Mouse (Mus musculus) heart, adult 18-20 months (tissue): ENCODE results near the gene Pde6d. TPM values are rescaled to one million over a fixed set of nuclear protein-coding genes. Genes with fewer than 3 reads are reported as not detected.
"Not testable (repeated sequence)": the region's sequence is repeated elsewhere in the genome, so short reads cannot be mapped to it uniquely, and the experiment has no call there.

Experiments used
- DNase-seq, 2 experiments: peaks; one replicate each; pipeline ENCODE4 v3.0.0; 2021 to 2022; ENCODE audit warnings: mixed read lengths in 1 of 2
- total RNA-seq, 2 experiments: library from RNA; stranded (reverse); gene quantifications; 2 replicates each; pipeline ENCODE4 v1.2.3; 2021

Pde6d gene
- total RNA-seq, 2 experiments from 2014 or later = 45.0 to 49.5 TPM

GRCm38 (mm10) chr1:86526116-86526788, 56.2 kb downstream of the Pde6d start, which contains the start of gene Ptma:
TSS of gene Ptma (plus strand) at chr1:86526726.
- DNase-seq = peak; percentile 98 to 99

DNA sequence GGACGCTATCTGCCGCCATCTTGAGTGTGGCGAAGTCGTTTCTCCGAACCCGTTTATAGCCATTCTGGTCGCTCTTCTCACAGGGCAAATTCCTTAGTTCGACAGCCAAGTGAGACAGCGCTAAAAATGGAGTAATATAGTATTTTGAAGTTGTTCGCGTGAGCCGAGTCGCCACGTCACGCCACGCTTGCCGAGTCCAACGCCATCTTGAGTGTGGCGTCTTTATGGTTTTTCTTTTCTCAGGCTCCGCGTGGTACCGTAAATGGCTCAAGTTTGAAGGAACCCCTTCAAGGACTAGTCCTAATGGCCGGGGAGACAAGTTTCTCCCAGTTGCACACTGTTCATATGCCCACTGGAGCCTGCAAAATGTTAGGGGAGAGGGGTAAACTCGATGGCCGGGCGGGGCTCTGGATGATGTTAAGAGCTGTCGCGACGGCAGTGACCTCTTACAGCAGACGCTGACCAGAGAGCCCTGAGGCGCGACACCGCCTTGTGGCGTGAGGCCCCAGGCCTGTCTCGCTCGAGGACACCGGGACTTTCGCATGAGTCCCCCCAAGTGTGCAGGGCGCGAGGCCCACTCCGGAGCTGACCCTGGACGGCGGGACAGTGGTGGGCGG, 56.8 kb downstream of the Pde6d start:
- DNase-seq = peak in 1 of 2 experiments; percentile 77

GRCm38 (mm10) chr1:86524619-86525498, 57.6 kb downstream of the Pde6d start:
- peak; percentile 99 to 100 for DNase-seq

GRCm38 (mm10) chr1:86523776-86524618, 58.4 kb downstream of the Pde6d start:
- DNase-seq = no peak

DNA sequence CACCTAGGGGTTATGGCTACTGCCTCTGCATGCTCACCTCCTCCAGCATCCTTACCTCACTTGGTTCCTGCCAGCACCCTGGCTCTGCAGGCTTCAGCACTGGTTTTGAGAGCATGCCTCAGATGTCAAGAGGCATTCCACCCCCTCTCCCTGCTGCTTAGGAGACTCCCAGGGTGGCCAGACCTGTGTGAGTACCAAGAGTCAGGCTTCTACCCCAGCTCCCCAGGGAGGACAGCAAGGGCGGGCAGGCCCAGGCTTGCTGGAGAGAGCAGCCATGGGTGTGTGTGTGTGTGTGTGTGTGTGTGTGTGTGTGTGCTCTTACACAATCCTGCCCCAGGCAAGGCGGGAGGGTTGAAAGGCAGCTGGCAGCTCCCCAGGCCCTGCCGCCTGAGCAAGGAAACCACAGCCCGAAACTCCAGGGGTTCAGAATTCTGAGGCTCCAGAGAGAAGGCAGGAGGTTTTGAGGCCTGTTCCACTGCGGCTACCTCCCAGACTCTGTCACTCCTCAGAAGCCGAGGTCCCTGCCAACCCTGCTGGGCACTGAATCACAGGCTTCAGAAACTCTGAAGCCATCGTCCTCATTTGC, 60.0 kb downstream of the Pde6d start:
- DNase-seq = peak; percentile 62 to 72

DNA sequence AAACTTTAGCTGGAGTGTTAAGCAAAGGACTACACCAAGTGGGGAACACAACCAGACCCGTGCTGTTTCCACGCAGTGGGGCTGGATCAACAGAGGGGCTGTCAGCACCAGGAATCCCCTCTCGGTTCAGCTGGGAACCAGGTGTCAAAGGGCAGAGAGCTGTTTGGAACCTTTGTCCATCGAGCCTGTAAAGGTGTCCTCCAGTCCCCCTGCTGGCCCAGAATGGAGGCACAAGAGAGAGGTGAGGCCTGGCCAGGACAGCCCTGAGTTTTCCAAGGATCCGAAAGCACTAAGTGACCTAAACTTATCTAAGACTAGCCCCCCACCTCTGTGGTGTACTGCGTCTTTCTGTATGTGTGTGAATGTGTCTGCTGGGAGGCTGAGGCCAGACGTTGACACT, 62.1 kb downstream of the Pde6d start:
- DNase-seq = no peak

DNA sequence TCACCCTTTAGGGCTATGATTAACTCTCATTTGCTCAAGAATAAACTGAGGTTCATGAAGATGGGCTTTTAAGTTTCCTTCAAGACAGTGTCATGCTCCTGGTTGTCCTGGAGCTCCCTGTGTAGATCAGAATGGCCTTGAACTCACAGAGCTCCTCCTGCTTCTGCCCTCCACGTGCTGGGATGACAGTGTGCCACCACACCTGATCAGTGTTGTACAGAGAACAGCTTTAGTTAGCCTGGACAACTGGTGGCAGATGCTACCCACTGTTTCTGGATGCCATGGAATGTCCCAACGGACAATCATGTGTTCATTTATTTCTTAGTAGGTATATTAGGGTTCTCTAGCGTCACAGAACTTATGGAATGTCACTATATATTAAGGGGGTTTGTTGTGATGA, 65.4 kb downstream of the Pde6d start:
- no peak for DNase-seq

- no peak for DNase-seq
Observed at GRCm38 (mm10) chr1:86515715-86516410, 66.6 kb downstream of the Pde6d start.

DNA sequence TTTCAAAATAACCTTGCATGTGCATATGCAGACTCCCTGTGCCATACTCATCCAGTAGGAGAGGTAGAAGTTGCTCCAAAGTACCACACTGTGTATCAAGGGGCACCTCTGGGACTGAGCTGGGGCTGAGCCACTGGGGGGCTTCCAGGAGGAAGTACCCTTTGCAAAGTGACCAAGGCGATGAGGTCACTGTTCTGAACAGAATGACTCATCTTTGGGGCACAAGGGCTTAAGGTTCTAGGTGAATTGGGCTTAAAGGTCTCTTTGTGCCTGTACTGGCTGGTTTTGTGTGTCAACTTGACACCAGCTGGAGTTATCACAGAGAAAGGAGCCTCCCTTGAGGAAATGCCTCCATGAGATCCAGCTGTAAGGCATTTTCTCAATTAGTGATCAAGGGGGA, 69.4 kb downstream of the Pde6d start:
- DNase-seq = not testable (repeated sequence)

DNA sequence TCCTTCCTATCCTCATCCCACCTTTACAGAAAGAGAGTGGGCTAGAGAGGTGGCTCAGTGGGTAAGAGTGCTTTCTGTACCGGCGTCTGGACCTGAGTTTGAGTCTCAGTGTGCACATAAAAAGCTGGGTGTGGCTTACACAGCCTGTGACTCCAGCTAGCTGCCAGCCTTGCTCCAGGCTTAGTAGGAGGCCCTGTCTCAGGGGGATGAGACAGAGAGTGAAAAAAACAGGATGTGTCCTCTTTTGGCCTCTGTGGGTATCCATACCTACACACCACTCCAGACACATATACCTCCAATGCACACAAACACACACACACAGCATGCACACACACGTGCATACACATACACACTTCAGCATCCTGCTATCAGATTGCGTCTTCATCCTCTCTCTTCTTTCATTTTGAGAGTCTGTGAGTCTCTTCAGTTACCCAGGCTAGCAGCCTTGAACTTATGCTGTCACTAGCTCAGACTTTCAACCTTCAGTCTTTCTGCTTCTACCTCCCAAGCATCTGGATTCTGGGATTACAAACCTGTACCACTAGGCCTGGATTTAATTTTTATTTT, 70.2 kb downstream of the Pde6d start:
- DNase-seq = no peak

GRCm38 (mm10) chr1:86510676-86511441, 71.6 kb downstream of the Pde6d start:
- DNase-seq = no peak

DNA sequence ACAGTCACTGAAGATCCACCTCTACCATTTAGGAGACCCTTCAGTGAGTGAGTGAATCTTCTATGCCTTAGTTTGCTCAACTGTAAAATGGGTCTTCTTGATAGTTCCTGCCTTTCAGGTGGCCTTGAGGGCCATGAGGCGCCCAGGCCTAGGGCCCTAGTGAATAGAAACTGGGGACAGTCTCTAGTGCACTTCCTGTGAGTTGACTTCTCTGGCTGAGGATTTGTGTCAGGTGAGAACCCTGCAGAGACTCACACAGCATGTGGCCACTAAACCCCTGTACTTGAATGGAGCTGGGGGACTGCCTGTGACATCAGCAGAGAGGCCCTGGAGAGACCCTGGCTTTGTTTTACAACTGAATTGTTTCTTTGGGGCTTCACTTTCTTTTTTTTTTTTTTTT, 72.2 kb downstream of the Pde6d start:
- DNase-seq = no peak

GRCm38 (mm10) chr1:86509410-86509809, 73.0 kb downstream of the Pde6d start:
- peak; percentile 89 to 90 for DNase-seq

DNA sequence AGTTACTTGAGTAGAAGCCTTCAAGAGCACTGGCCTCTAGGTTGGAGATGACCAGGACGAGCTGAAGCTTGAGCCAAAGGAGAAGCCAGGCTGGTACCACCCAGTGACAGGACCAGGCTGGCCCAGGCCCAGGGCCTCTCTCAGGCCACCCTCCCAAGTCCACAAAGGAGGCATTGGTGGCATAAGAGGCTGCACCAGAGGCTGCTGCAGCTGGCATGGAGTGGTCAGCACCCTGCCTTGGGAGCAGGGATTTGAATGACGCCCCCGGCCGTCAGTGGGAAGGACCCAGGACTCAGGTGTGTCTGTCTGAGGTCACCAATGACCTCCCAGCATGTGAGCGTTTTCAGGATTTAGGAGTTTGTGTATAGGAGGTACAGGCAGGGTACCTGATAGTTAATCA, 74.6 kb downstream of the Pde6d start:
- DNase-seq = no peak

GRCm38 (mm10) chr1:86506420-86506819, 76.0 kb downstream of the Pde6d start:
- no peak for DNase-seq

- peak; percentile 60 to 65 for DNase-seq
Observed at GRCm38 (mm10) chr1:86505461-86505860, 77.0 kb downstream of the Pde6d start.

DNA sequence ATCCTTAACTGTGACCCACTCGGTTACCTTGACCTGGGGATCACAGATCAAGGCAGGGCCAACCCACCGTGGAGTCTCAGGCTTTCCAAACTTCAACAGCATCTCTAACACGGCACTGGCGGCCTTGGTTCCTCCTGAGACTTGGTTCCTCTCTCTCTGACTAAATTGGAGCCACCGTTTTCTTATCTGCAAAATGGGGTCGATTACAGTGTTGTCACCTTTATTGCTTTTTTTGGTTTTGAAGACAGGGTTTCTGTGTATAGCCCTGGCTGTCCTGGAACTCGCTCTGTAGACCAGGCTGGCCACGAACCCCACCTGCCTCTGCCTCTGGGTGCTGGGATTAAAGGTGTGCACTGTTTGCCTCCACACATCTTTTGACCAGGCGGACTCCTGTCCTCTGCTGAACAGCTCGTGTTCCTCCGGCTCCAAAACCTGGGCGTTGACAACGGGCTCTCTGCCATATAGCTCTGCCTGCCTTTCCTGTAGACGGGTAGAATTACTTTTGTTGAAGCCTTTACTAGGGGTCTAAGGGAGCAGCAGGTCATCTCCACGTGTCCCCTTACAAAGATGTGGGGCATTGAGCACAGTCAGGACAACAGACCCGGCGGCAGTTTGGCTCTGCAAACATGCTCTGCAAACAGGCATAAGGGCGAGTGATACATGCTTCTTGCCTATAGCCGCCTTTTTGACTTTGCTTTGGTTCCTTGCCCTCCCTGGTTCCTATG, 77.6 kb downstream of the Pde6d start:
- DNase-seq = peak; percentile 49 to 66

GRCm38 (mm10) chr1:86503906-86504696, 78.3 kb downstream of the Pde6d start:
- peak; percentile 94 to 97 for DNase-seq
